Mouse (Mus musculus) WW6 (cell line): Measurements from ENCODE around the gene Cdh22.

ENCODE experiments used
- DNase-seq: peaks from one replicate; pipeline ENCODE4 v3.0.0-alpha.2; 2013; ENCODE audit warnings: low read depth, low spot score

The Cdh22 gene

GRCm38 (mm10) chr2:165250903-165251302, 16.2 kb upstream of the Cdh22 start:
- DNase-seq: no peak

GRCm38 (mm10) chr2:165248967-165249366, 14.3 kb upstream of the Cdh22 start:
- DNase-seq: no peak

- DNase-seq: no peak
These were observed 11.7 kb upstream of the Cdh22 start for GRCm38 (mm10) chr2:165246349-165246748.

- no peak for DNase-seq
These were observed 8.6 kb upstream of the Cdh22 start for GRCm38 (mm10) chr2:165243122-165243720.

GRCm38 (mm10) chr2:165242575-165242974, 7.9 kb upstream of the Cdh22 start:
- DNase-seq: no peak

GRCm38 (mm10) chr2:165241786-165242185, 7.1 kb upstream of the Cdh22 start:
- DNase-seq: no peak

- no peak for DNase-seq
These were observed 5.7 kb upstream of the Cdh22 start for GRCm38 (mm10) chr2:165240371-165240770.

GRCm38 (mm10) chr2:165239533-165240144, 5.0 kb upstream of the Cdh22 start:
- no peak for DNase-seq

- DNase-seq: no peak
These were observed 3.9 kb upstream of the Cdh22 start for GRCm38 (mm10) chr2:165238416-165239145.

- no peak for DNase-seq
These were observed 401 bp downstream of the Cdh22 start for GRCm38 (mm10) chr2:165234291-165234612.

- DNase-seq: no peak
These were observed 962 bp downstream of the Cdh22 start for GRCm38 (mm10) chr2:165233491-165234290.

GRCm38 (mm10) chr2:165229050-165229449, 5.6 kb downstream of the Cdh22 start:
- no peak for DNase-seq

- DNase-seq: no peak
These were observed 10.8 kb downstream of the Cdh22 start for GRCm38 (mm10) chr2:165223837-165224236.

GRCm38 (mm10) chr2:165221952-165222351, 12.7 kb downstream of the Cdh22 start:
- no peak for DNase-seq

- DNase-seq: no peak
These were observed 14.2 kb downstream of the Cdh22 start for GRCm38 (mm10) chr2:165220347-165220945.

- no peak for DNase-seq
These were observed 15.7 kb downstream of the Cdh22 start for GRCm38 (mm10) chr2:165218954-165219353.

- DNase-seq: no peak
These were observed 17.1 kb downstream of the Cdh22 start for GRCm38 (mm10) chr2:165217361-165218149.

GRCm38 (mm10) chr2:165215103-165215951, 19.3 kb downstream of the Cdh22 start:
- DNase-seq: no peak

- no peak for DNase-seq
These were observed 23.1 kb downstream of the Cdh22 start for GRCm38 (mm10) chr2:165211426-165212079.

- no peak for DNase-seq
These were observed 23.7 kb downstream of the Cdh22 start for GRCm38 (mm10) chr2:165210948-165211347.
